Mouse (Mus musculus) embryonic facial prominence, embryonic 13.5 days (tissue): ENCODE measurements around the gene Teddm2. TPM values are rescaled to one million over a fixed set of nuclear protein-coding genes. Genes with fewer than 3 reads are reported as not detected.

Experiments used
- ATAC-seq: fragments of 200-750 bp; cut with Nextera tagmentation; 2 replicates; pipeline ENCODE4 v1.8.0; 2017; ENCODE audit warnings: low read depth; ENCODE audit not compliant: insufficient number of reproducible peaks, insufficient read depth, low FRiP score, low TSS enrichment
- H3K27ac ChIP-seq: fragments of 300-500 bp; sonication (generic); 2 replicates; pipeline ENCODE4 v1.5.1; 2015; ENCODE audit warnings: moderate library complexity, mild to moderate bottlenecking, inconsistent platforms
- H3K27me3 ChIP-seq: fragments of 300-500 bp; sonication (generic); 2 replicates; pipeline ENCODE4 v1.6.1; 2015; ENCODE audit warnings: mild to moderate bottlenecking, inconsistent platforms
- H3K36me3 ChIP-seq: fragments of 300-500 bp; sonication (generic); 2 replicates; pipeline ENCODE4 v1.6.1; 2015; ENCODE audit warnings: mild to moderate bottlenecking, inconsistent platforms
- H3K4me1 ChIP-seq: fragments of 300-500 bp; sonication (generic); 2 replicates; pipeline ENCODE4 v1.6.1; 2015; ENCODE audit warnings: inconsistent platforms
- H3K4me2 ChIP-seq: fragments of 300-500 bp; sonication (generic); 2 replicates; pipeline ENCODE4 v1.6.1; 2015; ENCODE audit warnings: moderate library complexity, mild to moderate bottlenecking, inconsistent platforms
- H3K4me3 ChIP-seq: fragments of 300-500 bp; sonication (generic); 2 replicates; pipeline ENCODE4 v1.5.1; 2015; ENCODE audit warnings: mild to moderate bottlenecking, inconsistent platforms
- H3K9ac ChIP-seq: fragments of 300-500 bp; sonication (generic); 2 replicates; pipeline ENCODE4 v1.6.1; 2015; ENCODE audit warnings: mild to moderate bottlenecking, inconsistent platforms
- H3K9me3 ChIP-seq: fragments of 300-500 bp; sonication (generic); 2 replicates; pipeline ENCODE4 v1.6.1; 2016; ENCODE audit warnings: inconsistent platforms
- WGBS: fragments of 180-500 bp; shearing (Covaris S2); methylation state at CpG from one replicate; pipeline ENCODE4 v1.1.7; 2015; ENCODE audit warnings: mixed read lengths; 5-methylcytosine and 5-hydroxymethylcytosine counted together
- polyA plus RNA-seq: library from polyadenylated mRNA; unstranded; fragments of >200 nt; fragmentation: Nextera tagmentation; extraction: Ambion mirVana; gene quantifications from 2 replicates; pipeline ENCODE4 v1.2.1, GENCODE M21; 2015

The Teddm2 gene
- polyA plus RNA-seq, 1 experiment from 2014 or later = 1.3 TPM

- Histone ChIP-seq H3K27ac (peak overlapping the region; percentile 98), H3K4me3 (peak overlapping the region; percentile 77), H3K9me3 (no peaks in the 10 kb centered on the region), H3K27me3 (no peaks in the 10 kb centered on the region), H3K36me3 (peaks cover 35% of the 10 kb centered on the region), H3K4me2 (peak overlapping the region; percentile 78), H3K4me1 (peaks cover 27% of the 10 kb centered on the region), H3K9ac (peak overlapping the region; percentile 92)
- whole genome bisulfite sequencing = 1% methylated on average over 25 of the region's 25 CpGs
- ATAC-seq = no peak
Measured at GRCm38 (mm10) chr1:153900860-153901730, 1.1 kb upstream of the Teddm2 start.

GRCm38 (mm10) chr1:153900381-153900780 lies 353 bp upstream of the Teddm2 start:
- 0% methylated on average over 36 of the region's 36 CpGs for WGBS
- Histone ChIP-seq H3K27me3 (no peaks in the 10 kb centered on the region), H3K4me2 (peak overlapping the region; percentile 78), H3K27ac (peak overlapping the region; percentile 98), H3K36me3 (peaks cover 28% of the 10 kb centered on the region), H3K4me3 (peak overlapping the region; percentile 77), H3K9ac (peak overlapping the region; percentile 92), H3K4me1 (peaks cover 27% of the 10 kb centered on the region), H3K9me3 (no peaks in the 10 kb centered on the region)
- peak; percentile 4; the same call in 1 of the 2 replicates for ATAC-seq

- peak overlapping the region; percentile 78 for H3K4me2 ChIP-seq
Measured at GRCm38 (mm10) chr1:153898989-153899730, 868 bp downstream of the Teddm2 start.

GRCm38 (mm10) chr1:153897196-153897595 lies 2.8 kb downstream of the Teddm2 start:
- no peaks in the 10 kb centered on the region for H3K9me3 ChIP-seq
- no peak overlapping the region for H3K4me2 ChIP-seq
- ATAC-seq = no peak
- H3K4me1 ChIP-seq = peaks cover 27% of the 10 kb centered on the region
- peaks cover 3% of the 10 kb centered on the region; the same call in 1 of the 2 replicates for H3K27me3 ChIP-seq
- H3K4me3 ChIP-seq = no peak overlapping the region
- 83% methylated on average over 8 of the region's 8 CpGs for WGBS
- no peak overlapping the region for H3K9ac ChIP-seq
- no peak overlapping the region for H3K27ac ChIP-seq
- no peaks in the 10 kb centered on the region for H3K36me3 ChIP-seq

More at GRCm38 (mm10) chr1:153898989-153899730, 868 bp downstream of the Teddm2 start:
- Histone ChIP-seq H3K27me3 (no peaks in the 10 kb centered on the region), H3K4me1 (peaks cover 30% of the 10 kb centered on the region), H3K27ac (peak overlapping the region; percentile 98), H3K9me3 (no peaks in the 10 kb centered on the region), H3K4me3 (peak overlapping the region; percentile 77), H3K9ac (peak overlapping the region; percentile 92), H3K36me3 (peaks cover 16% of the 10 kb centered on the region)
- 18% methylated on average over 22 of the region's 22 CpGs for WGBS
- ATAC-seq = 0 out of 2 replicates have a peak, but pooled peaks have one; percentile 7

GRCm38 (mm10) chr1:153894979-153895378 lies 5.0 kb downstream of the Teddm2 start:
- no peaks in the 10 kb centered on the region for H3K36me3 ChIP-seq
- no peak overlapping the region for H3K4me3 ChIP-seq
- 35% methylated on average over 5 of the region's 5 CpGs for WGBS
- peaks cover 7% of the 10 kb centered on the region; the same call in 1 of the 2 replicates for H3K27me3 ChIP-seq
- no peaks in the 10 kb centered on the region for H3K9me3 ChIP-seq
- H3K27ac ChIP-seq = no peak overlapping the region
- H3K4me1 ChIP-seq = peaks cover 15% of the 10 kb centered on the region
- ATAC-seq = no peak
- no peak overlapping the region for H3K4me2 ChIP-seq
- no peak overlapping the region for H3K9ac ChIP-seq

GRCm38 (mm10) chr1:153894201-153894893 lies 5.7 kb downstream of the Teddm2 start:
- Histone ChIP-seq H3K4me2 (no peak overlapping the region), H3K36me3 (no peaks in the 10 kb centered on the region), H3K27ac (no peak overlapping the region), H3K4me1 (peaks cover 15% of the 10 kb centered on the region), H3K4me3 (no peak overlapping the region), H3K9ac (no peak overlapping the region), H3K9me3 (no peaks in the 10 kb centered on the region), H3K27me3 (peaks cover 7% of the 10 kb centered on the region; the same call in 1 of the 2 replicates)
- ATAC-seq = no peak
- 51% methylated on average over 8 of the region's 8 CpGs for WGBS

GRCm38 (mm10) chr1:153893746-153894145 lies 6.3 kb downstream of the Teddm2 start:
- H3K27me3 ChIP-seq = peaks cover 7% of the 10 kb centered on the region; the same call in 1 of the 2 replicates
- H3K27ac ChIP-seq = no peak overlapping the region
- H3K4me3 ChIP-seq = no peak overlapping the region
- peaks cover 10% of the 10 kb centered on the region for H3K4me1 ChIP-seq
- H3K9me3 ChIP-seq = no peaks in the 10 kb centered on the region
- H3K4me2 ChIP-seq = no peak overlapping the region
- H3K36me3 ChIP-seq = no peaks in the 10 kb centered on the region
- 43% methylated on average over 2 of the region's 2 CpGs for WGBS
- no peak for ATAC-seq
- no peak overlapping the region for H3K9ac ChIP-seq

GRCm38 (mm10) chr1:153891442-153891841 lies 8.6 kb downstream of the Teddm2 start, which contains the start of gene Teddm1a:
Gene Teddm1a (plus strand): TSS chr1:153891742.
- no peak within 1 kb of the TSS for H3K9ac ChIP-seq
- ATAC-seq = no peak
- no peaks in the 10 kb centered on the region for H3K9me3 ChIP-seq
- no peaks in the 10 kb centered on the region for H3K36me3 ChIP-seq
- H3K27ac ChIP-seq = no peak within 1 kb of the TSS
- peaks cover 7% of the 10 kb centered on the region; the same call in 1 of the 2 replicates for H3K27me3 ChIP-seq
- 56% methylated on average over 4 of the region's 4 CpGs for WGBS
- H3K4me3 ChIP-seq = no peak within 1 kb of the TSS
- peaks cover 9% of the 10 kb centered on the region for H3K4me1 ChIP-seq
- H3K4me2 ChIP-seq = no peak within 1 kb of the TSS

GRCm38 (mm10) chr1:153890121-153890520 lies 9.9 kb downstream of the Teddm2 start:
- ATAC-seq = no peak
- WGBS = 94% methylated on average over 10 of the region's 10 CpGs

GRCm38 (mm10) chr1:153886024-153886633 lies 13.9 kb downstream of the Teddm2 start:
- no peak overlapping the region for H3K9ac ChIP-seq
- peaks cover 7% of the 10 kb centered on the region for H3K4me1 ChIP-seq
- peak overlapping the region; percentile 11; the same call in 1 of the 2 replicates for H3K4me2 ChIP-seq
- H3K4me3 ChIP-seq = no peak overlapping the region
- H3K9me3 ChIP-seq = no peaks in the 10 kb centered on the region
- WGBS = 21% methylated on average over 17 of the region's 17 CpGs
- no peaks in the 10 kb centered on the region for H3K36me3 ChIP-seq
- peak; percentile 43; the same call in 1 of the 2 replicates for ATAC-seq
- 0 out of 2 replicates have a peak, but pooled peaks cover under 1% of the 10 kb centered on the region for H3K27me3 ChIP-seq
- H3K27ac ChIP-seq = no peak overlapping the region

More at GRCm38 (mm10) chr1:153890121-153890520, 9.9 kb downstream of the Teddm2 start:
- Histone ChIP-seq H3K27me3 (peaks cover 7% of the 10 kb centered on the region; the same call in 1 of the 2 replicates), H3K36me3 (no peaks in the 10 kb centered on the region), H3K4me3 (no peak overlapping the region), H3K4me1 (peaks cover 13% of the 10 kb centered on the region), H3K9ac (no peak overlapping the region), H3K4me2 (no peak overlapping the region), H3K27ac (no peak overlapping the region), H3K9me3 (no peaks in the 10 kb centered on the region)
